Mouse (Mus musculus) embryonic fibroblast, embryonic 13.5 days (primary cell): ENCODE measurements around the gene Gpm6b.

ENCODE experiments used
- CTCF ChIP-seq: IDR thresholded peaks from 2 replicates; pipeline ENCODE4 v1.5.1; 2011; ENCODE audit warnings: mild to moderate bottlenecking, control low read depth, low read length, moderate library complexity, borderline replicate concordance; ENCODE audit not compliant: insufficient read depth
- POLR2A ChIP-seq: IDR thresholded peaks from 2 replicates; pipeline ENCODE4 v1.6.1; 2011; ENCODE audit warnings: low read depth, mild to moderate bottlenecking, control low read depth, low read length, moderate library complexity

DNA sequence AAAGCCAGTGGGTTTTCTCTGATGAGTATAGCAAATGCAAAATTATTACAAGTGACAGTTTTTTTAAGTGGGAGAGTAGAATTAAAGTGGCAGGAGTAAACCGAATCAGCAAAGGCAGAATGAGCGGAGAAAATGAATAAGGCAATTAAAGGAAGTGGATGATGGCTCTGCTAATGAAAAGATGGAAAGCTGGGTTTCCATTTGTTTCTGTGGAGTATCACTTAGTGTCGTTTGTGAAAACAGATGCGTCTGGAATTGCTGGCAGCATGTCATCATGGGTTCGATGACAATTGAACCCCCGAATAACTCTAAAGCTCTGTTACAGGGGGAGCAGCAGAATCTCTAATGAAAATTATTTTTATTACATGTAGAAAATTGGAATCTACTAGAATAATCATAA lies 109.4 kb downstream of the Gpm6b start:
- no peak for TF ChIP-seq CTCF
- TF ChIP-seq POLR2A: no peak
